Mouse (Mus musculus): ENCODE data around the gene Cdk4.

Gene Cdk4

DNA sequence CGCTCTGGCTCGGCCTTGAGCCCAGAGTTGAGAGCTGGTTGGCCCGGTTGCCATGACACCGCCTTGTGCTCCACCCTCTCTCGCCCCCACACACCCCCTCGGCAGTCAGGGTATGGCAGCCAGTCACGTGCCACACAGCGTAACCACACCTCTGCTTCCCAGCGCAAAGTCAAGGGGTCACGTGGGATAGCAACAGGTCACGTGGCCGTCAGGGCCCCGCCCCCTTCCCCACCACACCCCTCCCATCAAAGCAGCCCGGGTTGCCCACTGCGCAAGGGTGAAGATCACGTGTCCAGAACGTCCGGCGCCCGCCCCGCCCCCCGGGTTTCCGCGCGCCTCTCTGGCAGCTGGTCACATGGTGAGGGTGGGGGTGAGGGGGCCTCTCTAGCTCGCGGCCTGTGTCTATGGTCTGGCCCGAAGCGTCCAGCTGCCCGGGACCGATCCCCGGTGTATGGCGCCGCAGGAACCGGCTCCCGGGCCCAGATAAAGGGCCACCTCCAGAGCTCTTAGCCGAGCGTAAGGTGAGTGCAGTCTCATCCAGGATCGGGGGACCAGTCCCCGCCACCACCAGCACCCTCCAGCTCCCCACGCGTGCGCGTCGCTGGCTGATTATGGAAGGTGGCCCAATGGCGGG, at the start of gene Cdk4:
TSS of gene Cdk4 (plus strand) at position 296 of the 634 bp plus-strand sequence.
- DNase-seq (ENCODE audit: low spot score), result peak; percentile 85

- DNase-seq (ENCODE audit: low spot score), result no peak
These were observed 46.8 kb upstream of the Cdk4 start for GRCm38 (mm10) chr10:127016488-127016887.

DNA sequence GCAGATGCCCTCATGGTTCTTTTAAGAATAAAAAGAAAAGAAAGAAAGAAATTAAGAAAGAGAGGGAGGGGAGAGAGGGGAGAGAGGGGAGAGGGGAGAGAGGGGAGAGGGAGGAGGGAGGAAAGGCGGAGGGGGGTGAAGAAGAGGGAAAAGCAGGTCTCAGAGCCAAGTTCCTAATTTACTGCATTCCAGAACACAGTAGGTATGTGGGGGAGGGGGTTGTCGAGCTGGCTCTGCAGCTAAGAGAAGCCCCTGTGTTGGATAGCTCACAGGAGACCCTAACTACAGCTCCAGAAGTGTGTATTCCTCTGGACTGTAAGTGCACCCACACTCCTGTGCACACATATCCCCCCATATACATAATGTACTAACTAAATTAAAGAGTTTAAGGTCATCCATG, 46.3 kb upstream of the Cdk4 start:
- DNase-seq (ENCODE audit: low spot score), result no peak

GRCm38 (mm10) chr10:127018422-127018821, 44.9 kb upstream of the Cdk4 start:
- no peak for DNase-seq (ENCODE audit: low spot score)

- DNase-seq (ENCODE audit: low spot score), result peak; percentile 84
These were observed 32.7 kb upstream of the Cdk4 start, which contains the start of gene Tsfm for GRCm38 (mm10) chr10:127030336-127031296. Gene Tsfm, minus strand, starts transcription at chr10:127030840.

DNA sequence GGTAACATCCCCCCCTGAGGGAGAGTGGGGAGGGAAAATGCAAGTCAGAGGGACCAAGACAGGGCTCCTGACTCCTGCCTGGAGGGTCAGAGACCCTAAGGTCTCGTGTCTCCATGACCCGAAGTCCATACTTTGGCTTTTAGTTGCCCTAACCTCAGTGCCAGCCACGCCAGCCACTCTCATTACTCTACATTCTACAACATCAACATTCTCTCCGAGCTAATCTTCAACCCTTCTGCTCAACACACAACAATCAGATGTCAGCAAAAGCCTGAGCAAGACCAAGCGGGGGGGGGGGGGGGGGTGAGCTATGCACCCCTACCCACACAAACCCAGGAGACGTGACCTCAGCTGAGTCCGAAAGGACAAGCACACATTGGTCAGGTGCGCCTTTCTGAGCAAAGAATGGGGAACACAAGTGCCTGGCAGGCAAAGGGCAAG, 30.0 kb upstream of the Cdk4 start:
- DNase-seq (ENCODE audit: low spot score), result no peak

- DNase-seq (ENCODE audit: low spot score), result no peak
These were observed 27.1 kb upstream of the Cdk4 start for GRCm38 (mm10) chr10:127036273-127036672.

GRCm38 (mm10) chr10:127037641-127038040, 25.7 kb upstream of the Cdk4 start:
- DNase-seq (ENCODE audit: low spot score), result no peak

DNA sequence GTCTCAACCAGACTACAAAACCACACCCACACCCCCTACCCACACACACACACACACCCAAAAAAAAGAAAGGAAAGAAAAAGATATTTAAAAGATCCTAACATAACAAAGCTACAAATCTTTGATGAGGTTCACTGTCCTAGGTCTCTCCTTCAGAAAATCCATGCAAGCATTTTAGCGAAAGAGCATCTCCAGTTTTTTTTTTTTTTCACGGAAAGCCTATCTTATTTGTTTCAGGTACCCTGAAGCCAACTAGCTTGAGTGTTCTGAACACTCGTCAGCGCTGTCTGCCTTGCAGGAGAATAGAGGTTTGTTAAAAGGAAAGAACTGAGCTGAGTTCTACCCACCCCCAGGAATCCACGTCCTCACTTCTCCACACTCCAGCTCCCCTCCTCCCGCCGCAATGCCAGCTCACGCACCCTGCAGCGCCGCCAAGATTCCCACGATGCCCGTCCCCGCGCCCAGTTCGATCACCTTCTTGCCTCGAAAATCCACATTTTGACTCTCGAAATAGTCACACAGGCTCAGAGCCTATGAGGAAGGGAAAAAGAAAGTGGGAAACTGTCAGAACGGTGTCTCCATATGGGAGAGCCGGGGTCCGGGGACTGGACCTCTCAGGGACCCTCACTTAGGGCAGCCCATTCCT, 22.6 kb upstream of the Cdk4 start:
- DNase-seq (ENCODE audit: low spot score), result no peak

- no peak for DNase-seq (ENCODE audit: low spot score)
These were observed 22.0 kb upstream of the Cdk4 start, which contains the start of the genes Mettl1 and Eef1akmt3 for GRCm38 (mm10) chr10:127041274-127041766. Gene Mettl1, plus strand, starts transcription at chr10:127041414. Gene Eef1akmt3, minus strand, starts transcription at chr10:127041513.

DNA sequence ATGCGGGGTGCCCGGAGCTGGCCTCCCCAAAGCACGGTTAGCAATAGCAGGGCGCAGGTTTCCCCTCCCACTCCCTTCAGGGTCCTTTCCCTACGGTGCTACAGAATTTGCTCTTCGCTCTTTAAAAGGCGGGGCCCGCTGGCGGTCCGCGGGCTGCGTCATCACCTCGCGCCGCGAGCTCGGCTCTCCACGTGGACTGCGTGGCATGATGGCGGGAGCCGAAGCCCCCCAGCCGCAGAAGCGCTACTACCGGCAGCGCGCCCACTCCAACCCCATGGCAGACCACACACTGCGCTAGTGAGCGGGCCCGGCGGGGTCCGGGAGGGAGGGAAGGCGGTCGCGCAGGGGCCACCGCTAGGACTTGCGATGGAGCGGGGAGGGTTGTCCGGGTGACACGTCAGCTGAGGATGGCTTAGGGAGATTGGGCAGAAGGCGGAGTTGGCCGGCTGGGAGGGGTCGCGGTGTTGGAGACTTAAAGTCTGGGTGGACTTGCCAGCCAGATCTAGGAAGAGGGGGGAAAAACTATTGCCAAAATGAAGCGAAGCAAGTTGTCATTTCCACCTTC, 21.5 kb upstream of the Cdk4 start:
- DNase-seq (ENCODE audit: low spot score), result peak; percentile 77

DNA sequence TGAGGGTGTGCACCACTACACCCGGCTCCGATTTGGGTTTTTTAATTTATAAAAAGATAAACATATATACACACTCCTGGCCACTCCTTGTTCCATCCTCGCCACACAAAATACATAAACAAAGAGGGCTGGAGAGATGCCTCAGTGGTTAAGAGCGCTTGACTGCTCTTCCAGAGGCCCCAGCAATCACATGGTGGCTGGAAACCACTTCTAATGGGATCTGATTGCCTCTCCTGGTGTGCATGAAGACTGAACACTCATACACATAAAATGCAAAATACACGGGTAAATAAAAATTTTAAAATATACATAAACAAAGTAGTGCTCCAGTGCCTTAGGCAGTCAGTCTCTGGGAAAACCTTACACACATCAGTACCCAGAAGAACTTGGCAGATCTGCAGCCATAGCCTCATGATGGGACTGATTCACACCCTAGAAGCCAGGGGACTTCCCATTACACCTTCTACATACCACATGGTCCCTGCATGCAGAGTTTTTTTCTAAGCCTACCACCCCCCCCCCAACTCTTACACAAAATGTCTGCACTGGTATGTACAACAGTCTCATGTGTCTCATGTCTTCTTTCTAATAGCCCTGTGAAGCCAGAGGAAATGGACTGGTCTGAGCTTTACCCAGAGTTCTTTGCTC, 20.7 kb upstream of the Cdk4 start:
- DNase-seq (ENCODE audit: low spot score), result no peak

DNA sequence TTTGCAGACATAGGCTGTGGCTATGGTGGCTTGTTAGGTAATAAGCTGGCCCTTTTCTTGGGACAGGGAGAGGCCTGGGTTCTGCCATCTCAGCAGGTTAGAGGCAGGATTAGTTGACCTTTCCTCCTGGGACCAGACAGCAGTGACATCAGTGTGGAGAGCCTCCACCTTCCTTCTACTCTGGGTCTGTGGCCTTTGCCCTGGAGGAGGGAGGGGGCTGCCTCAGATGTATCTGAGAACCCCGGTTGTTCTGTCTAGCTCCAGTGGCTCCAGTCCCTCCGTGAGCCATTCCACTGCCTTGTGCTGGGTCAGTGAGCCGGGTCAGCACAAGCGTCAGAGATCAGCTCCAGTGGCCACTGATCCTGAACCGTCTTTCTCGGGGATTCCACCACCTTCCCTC, 20.1 kb upstream of the Cdk4 start:
- DNase-seq (ENCODE audit: low spot score), result no peak

DNA sequence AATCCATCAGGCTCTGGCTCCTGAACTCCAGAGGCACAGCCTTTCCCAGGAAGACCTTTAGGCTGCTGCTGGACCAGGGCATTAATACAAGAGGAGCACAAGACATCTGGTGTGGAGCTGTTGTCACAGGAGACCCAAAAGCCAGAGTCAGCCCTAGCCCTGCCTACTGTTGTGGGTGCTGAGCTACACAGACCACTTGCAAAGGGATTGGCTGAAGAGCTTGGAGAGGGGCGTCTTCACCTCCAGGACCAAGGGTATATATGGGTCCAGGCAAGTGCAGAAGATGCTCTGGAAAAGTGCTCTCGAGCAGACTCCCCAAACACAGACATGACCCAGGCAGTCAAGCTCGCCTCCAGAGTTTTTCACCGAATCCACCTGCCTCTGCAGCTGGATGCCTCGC, 15.4 kb upstream of the Cdk4 start, which contains the start of gene Cyp27b1:
TSS of gene Cyp27b1 (plus strand) at position 297 of the 400 bp plus-strand sequence.
- no peak for DNase-seq (ENCODE audit: low spot score)

DNA sequence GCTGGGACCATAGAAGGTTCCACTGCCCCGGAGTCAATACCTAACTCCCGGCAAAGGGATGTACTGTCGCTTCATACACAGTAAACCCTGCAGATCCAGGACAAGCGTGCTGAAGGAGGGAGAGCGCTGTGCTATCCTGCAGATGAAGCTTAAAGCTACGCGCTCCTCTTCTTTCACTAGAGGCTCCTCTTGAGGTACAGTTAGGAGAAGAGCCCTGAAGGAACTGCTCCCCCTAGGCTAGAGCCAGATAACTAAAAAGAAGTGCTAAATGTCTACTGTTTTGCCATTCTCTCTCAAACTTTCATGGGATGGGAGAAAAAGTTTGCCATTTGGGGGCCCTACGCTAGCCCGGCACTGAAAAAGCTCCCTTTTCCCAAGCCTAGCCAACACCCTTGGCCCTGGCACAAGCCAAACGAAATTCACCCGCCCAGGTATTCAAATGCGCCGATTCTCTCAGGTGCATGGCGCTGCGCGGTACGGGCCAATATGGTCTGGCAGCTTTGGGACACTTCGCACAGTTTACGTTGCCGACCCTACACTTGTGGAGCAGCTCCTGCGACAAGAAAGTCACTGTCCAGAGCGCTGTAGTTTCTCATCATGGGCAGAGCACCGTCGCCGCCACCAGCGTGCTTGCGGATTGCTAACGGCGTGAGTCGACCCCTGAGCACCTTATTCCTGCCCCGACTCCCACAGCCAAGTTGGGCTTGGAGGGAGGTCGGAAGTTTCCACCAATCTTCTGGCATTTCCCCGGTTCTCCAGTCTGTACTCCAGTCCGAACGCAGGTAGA, 14.5 kb upstream of the Cdk4 start:
- DNase-seq (ENCODE audit: low spot score), result no peak

GRCm38 (mm10) chr10:127049395-127050118, 13.8 kb upstream of the Cdk4 start:
- no peak for DNase-seq (ENCODE audit: low spot score)

GRCm38 (mm10) chr10:127050119-127050474, 13.2 kb upstream of the Cdk4 start:
- no peak for DNase-seq (ENCODE audit: low spot score)

GRCm38 (mm10) chr10:127054646-127055045, 8.7 kb upstream of the Cdk4 start:
- DNase-seq (ENCODE audit: low spot score), result no peak

GRCm38 (mm10) chr10:127055406-127055805, 7.9 kb upstream of the Cdk4 start:
- no peak for DNase-seq (ENCODE audit: low spot score)

- no peak for DNase-seq (ENCODE audit: low spot score)
These were observed 6.8 kb upstream of the Cdk4 start for GRCm38 (mm10) chr10:127056490-127056889.
